Mouse (Mus musculus) CH12.LX (cell line): ENCODE data around the gene Taok2. TPM values are rescaled to one million over a fixed set of nuclear protein-coding genes. Genes with fewer than 3 reads are reported as not detected.

Source experiments
- DNase-seq: peaks from one replicate; pipeline ENCODE4 v3.0.0-alpha.2; 2013; ENCODE audit errors: extremely low read depth
- H3K27ac ChIP-seq: 2 replicates; pipeline ENCODE4 v1.5.1; 2012; ENCODE audit warnings: low read depth, mild to moderate bottlenecking, control low read depth, moderate library complexity; ENCODE audit not compliant: insufficient read depth
- H3K27me3 ChIP-seq: replicated peaks from 2 replicates; pipeline ENCODE3; 2012; ENCODE audit warnings: inconsistent platforms
- H3K36me3 ChIP-seq, 2 experiments: replicated peaks in 1 of 2; 2 replicates each; pipeline versions ENCODE3 to v1.6.1; 2012; ENCODE audit warnings: inconsistent platforms in 1 of 2, low read length in 1 of 2, mild to moderate bottlenecking in 1 of 2, mixed read lengths in 1 of 2, moderate library complexity in 1 of 2; ENCODE audit not compliant: control insufficient read depth in 1 of 2, insufficient read depth in 1 of 2
- H3K4me1 ChIP-seq, 2 experiments: 2 replicates each; pipeline ENCODE4 v1.6.1; 2012; ENCODE audit warnings: inconsistent platforms in 1 of 2, moderate library complexity in 1 of 2; ENCODE audit not compliant: insufficient read depth in 2 of 2, control insufficient read depth in 1 of 2
- H3K4me2 ChIP-seq: 2 replicates; pipeline ENCODE4 v1.6.1; 2012; ENCODE audit warnings: low read depth, mild to moderate bottlenecking, control low read depth; ENCODE audit not compliant: poor library complexity, insufficient read depth, severe bottlenecking
- H3K4me3 ChIP-seq, 3 experiments: fragments of 150-350 bp in 1 of 3; sonication (generic) in 1 of 3; replicated peaks in 1 of 3; 2 replicates each; pipeline versions ENCODE3 to v1.5.1; 2011 to 2012; ENCODE audit warnings: low read depth in 2 of 3, low read length in 2 of 3, mild to moderate bottlenecking in 2 of 3, moderate library complexity in 2 of 3, control low read depth in 1 of 3, improper control_type of control experiment in 1 of 3, inconsistent platforms in 1 of 3, mixed read lengths in 1 of 3; ENCODE audit not compliant: poor library complexity in 1 of 3
- H3K79me2 ChIP-seq: replicated peaks from 2 replicates; pipeline ENCODE4 v1.6.1; 2012; ENCODE audit warnings: mild to moderate bottlenecking, moderate library complexity; ENCODE audit not compliant: control insufficient read depth, poor library complexity, insufficient read depth, severe bottlenecking; ENCODE audit errors: extremely low read depth
- H3K9ac ChIP-seq: 2 replicates; pipeline ENCODE4 v1.6.1; 2012; ENCODE audit warnings: low read depth, mild to moderate bottlenecking, control low read depth, moderate library complexity; ENCODE audit not compliant: insufficient read depth
- H3K9me3 ChIP-seq: replicated peaks from 2 replicates; pipeline ENCODE3; 2012; ENCODE audit warnings: low read length, inconsistent platforms, mixed read lengths
- CHD1 ChIP-seq: IDR thresholded peaks from 2 replicates; pipeline ENCODE4 v1.6.1; 2012; ENCODE audit warnings: low read depth, low read length, improper control_type of control experiment, inconsistent platforms
- CTCF ChIP-seq, 2 experiments: IDR thresholded peaks in 1 of 2; conservative IDR thresholded peaks in 1 of 2; 2 replicates each; pipeline ENCODE4 v1.5.1; 2011 to 2012; ENCODE audit warnings: low read depth in 2 of 2, low read length in 2 of 2, improper control_type of control experiment in 1 of 2, inconsistent platforms in 1 of 2, mild to moderate bottlenecking in 1 of 2, moderate library complexity in 1 of 2
- E2F4 ChIP-seq: IDR thresholded peaks from 2 replicates; pipeline ENCODE4 v1.6.1; 2011; ENCODE audit warnings: low read depth, low read length, improper control_type of control experiment; ENCODE audit not compliant: insufficient replicate concordance
- EP300 ChIP-seq: IDR thresholded peaks from 2 replicates; pipeline ENCODE4 v1.6.1; 2011; ENCODE audit warnings: low read length, improper control_type of control experiment
- IRF4 ChIP-seq: IDR thresholded peaks from 2 replicates; pipeline ENCODE4 v1.6.1; 2014; ENCODE audit warnings: low read depth, mild to moderate bottlenecking, inconsistent platforms, low read length, improper control_type of control experiment
- JUN ChIP-seq: IDR thresholded peaks from 2 replicates; pipeline ENCODE4 v1.6.1; 2011; ENCODE audit warnings: low read depth, mild to moderate bottlenecking, low read length, improper control_type of control experiment, moderate library complexity; ENCODE audit not compliant: insufficient read depth
- JUND ChIP-seq: conservative IDR thresholded peaks from 2 replicates; pipeline ENCODE4 v1.6.1; 2011; ENCODE audit warnings: low read depth, low read length, improper control_type of control experiment
- KAT2A ChIP-seq: IDR thresholded peaks from 2 replicates; pipeline ENCODE4 v1.6.1; 2012; ENCODE audit warnings: low read length, improper control_type of control experiment, inconsistent platforms; ENCODE audit not compliant: insufficient replicate concordance
- MAFK ChIP-seq: IDR thresholded peaks from 2 replicates; pipeline ENCODE4 v1.6.1; 2011; ENCODE audit warnings: low read length, improper control_type of control experiment; ENCODE audit not compliant: insufficient replicate concordance
- MXI1 ChIP-seq: IDR thresholded peaks from 2 replicates; pipeline ENCODE4 v1.6.1; 2011; ENCODE audit warnings: mild to moderate bottlenecking, low read depth, low read length, improper control_type of control experiment
- MYC ChIP-seq: IDR thresholded peaks from 2 replicates; pipeline ENCODE4 v1.6.1; 2011; ENCODE audit warnings: low read depth, mild to moderate bottlenecking, improper control_type of control experiment, low read length
- NELFE ChIP-seq: IDR thresholded peaks from 2 replicates; pipeline ENCODE4 v1.6.1; 2011; ENCODE audit warnings: low read depth, low read length, improper control_type of control experiment
- PAX5 ChIP-seq: IDR thresholded peaks from 2 replicates; pipeline ENCODE4 v1.6.1; 2012; ENCODE audit warnings: low read length, inconsistent platforms, mixed read lengths
- POLR2A ChIP-seq: IDR thresholded peaks from 2 replicates; pipeline ENCODE4 v1.6.1; 2011; ENCODE audit warnings: low read depth, mild to moderate bottlenecking, improper control_type of control experiment, low read length
- POLR2AphosphoS2 ChIP-seq: IDR thresholded peaks from 2 replicates; pipeline ENCODE4 v1.6.1; 2011; ENCODE audit warnings: low read depth, low read length, improper control_type of control experiment
- RAD21 ChIP-seq: IDR thresholded peaks from 2 replicates; pipeline ENCODE4 v1.6.1; 2011; ENCODE audit warnings: low read depth, mild to moderate bottlenecking, low read length, improper control_type of control experiment, moderate library complexity
- SIN3A ChIP-seq: IDR thresholded peaks from 2 replicates; pipeline ENCODE4 v1.6.1; 2012; ENCODE audit warnings: low read length, improper control_type of control experiment, inconsistent platforms
- TBP ChIP-seq: conservative IDR thresholded peaks from 2 replicates; pipeline ENCODE4 v1.6.1; 2011; ENCODE audit warnings: low read depth, low read length, improper control_type of control experiment
- USF1 ChIP-seq: IDR thresholded peaks from 2 replicates; pipeline ENCODE4 v1.6.1; 2014; ENCODE audit warnings: low read depth, mild to moderate bottlenecking, inconsistent platforms, low read length, improper control_type of control experiment
- USF2 ChIP-seq: conservative IDR thresholded peaks from 2 replicates; pipeline ENCODE4 v1.6.1; 2011; ENCODE audit warnings: low read depth, low read length, improper control_type of control experiment
- ZNF384 ChIP-seq: IDR thresholded peaks from 2 replicates; pipeline ENCODE4 v1.6.1; 2012; ENCODE audit warnings: low read depth, low read length, improper control_type of control experiment, inconsistent platforms
- dilution Hi-C: fragments of 300-500 bp; cut with MboI; formaldehyde crosslinking; loops from 2 replicates; pipeline ENCODE4 v1.14.3; 2020; ENCODE audit warnings: low sequenced_read_pairs; ENCODE audit not compliant: extremely low pct_unique_long_range_greater_than_20kb, extremely low pct_ligation_motif_present
- in situ Hi-C: fragments of 300-500 bp; cut with MboI; formaldehyde crosslinking; loops from 3 replicates; pipeline ENCODE4 v1.14.3; 2019; ENCODE audit warnings: low sequenced_read_pairs, low pct_ligation_motif_present, low pct_unique_long_range_greater_than_20kb, mixed read lengths
- polyA plus RNA-seq: library from polyadenylated mRNA; unstranded; fragments of >175 nt; gene quantifications from 2 replicates; pipeline ENCODE4 v1.2.1, GENCODE M21; 2012; ENCODE audit warnings: low read depth; ENCODE audit not compliant: insufficient read length
- total RNA-seq, 2 experiments: library from RNA; depleted of rRNA; stranded (reverse); fragments of 300-350 nt in 1 of 2; fragments of >200 nt in 1 of 2; gene quantifications; 2 replicates each; pipeline ENCODE4 v1.2.3; 2012 to 2014

Gene Taok2
- total and polyA plus RNA-seq, 3 experiments, result 15.3 to 32.2 (median 28.5) TPM

DNA sequence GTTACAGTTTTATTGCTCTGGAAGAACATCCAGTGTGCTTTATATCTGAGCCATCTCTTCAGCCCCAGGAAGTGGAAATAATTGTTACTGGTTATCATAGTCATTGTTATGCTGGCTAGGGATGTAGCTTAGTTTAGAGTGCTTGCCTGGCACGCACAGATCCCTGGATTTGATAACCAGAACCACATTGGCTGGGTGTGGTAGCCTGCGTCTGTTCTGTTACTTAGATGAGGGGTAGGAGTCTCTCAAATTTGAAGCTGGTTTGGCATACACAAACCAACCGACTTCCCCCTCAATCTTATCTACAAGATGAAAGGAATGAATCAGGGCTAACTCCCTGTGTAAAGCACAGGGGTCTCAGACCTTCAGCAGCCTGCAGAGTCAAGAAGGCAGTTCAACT, 41.8 kb upstream of the Taok2 start:
- dilution Hi-C loops, result no loop called here
- Histone ChIP-seq H3K4me1 (peaks cover 10 to 24% of the 10 kb centered on the region in 2 experiments; a peak in 3 of 4 replicates), H3K9me3 (no peaks in the 10 kb centered on the region), H3K79me2 (peaks cover 19% of the 10 kb centered on the region), H3K36me3 (peaks cover 0 to 13% of the 10 kb centered on the region in 2 experiments), H3K27me3 (no peaks in the 10 kb centered on the region), H3K9ac (no peak overlapping the region), H3K27ac (no peak overlapping the region)
- TF ChIP-seq TBP (no peak), MAFK (no peak), ZNF384 (no peak), MYC (no peak), IRF4 (no peak), USF1 (no peak), MXI1 (no peak), SIN3A (no peak), EP300 (no peak), POLR2AphosphoS2 (no peak), CHD1 (no peak), E2F4 (no peak), RAD21 (no peak), JUND (no peak)
- TF ChIP-seq, all 38 proteins: peak for 0
- in situ Hi-C loops, result no loop called here
- no peak for DNase-seq
- Histone ChIP-seq H3K4me2 (no peak overlapping the region), H3K4me3 (no peak overlapping the region)

GRCm38 (mm10) chr7:126923999-126924398, 39.5 kb upstream of the Taok2 start:
- in situ Hi-C loops, result no loop called here
- H3K4me2 ChIP-seq, result no peak overlapping the region
- H3K27me3 ChIP-seq, result no peaks in the 10 kb centered on the region
- dilution Hi-C loops, result no loop called here
- TF ChIP-seq JUN, result no peak
- TF ChIP-seq KAT2A, result no peak
- no peak for TF ChIP-seq EP300
- TF ChIP-seq PAX5, result no peak
- no peak for TF ChIP-seq USF2
- TF ChIP-seq CTCF (conservative IDR thresholded peaks at IDR 0.05 in 1 of 2, IDR thresholded peaks at IDR 0.05 in 1 of 2; ENCODE audit: low read depth in 2 of 2, low read length in 2 of 2), result no peak
- no peak for TF ChIP-seq SIN3A
- no peak for TF ChIP-seq NELFE
- TF ChIP-seq POLR2A, result no peak
- H3K9ac ChIP-seq, result no peak overlapping the region
- H3K4me1 ChIP-seq, result peaks cover 4 to 8% of the 10 kb centered on the region in 2 experiments; a peak in 2 of 4 replicates
- no peaks in the 10 kb centered on the region for H3K36me3 ChIP-seq
- H3K4me3 ChIP-seq, result no peak overlapping the region
- no peaks in the 10 kb centered on the region for H3K9me3 ChIP-seq
- peaks cover 2% of the 10 kb centered on the region; the same call in 1 of the 2 replicates for H3K79me2 ChIP-seq
- DNase-seq, result no peak
- H3K27ac ChIP-seq, result no peak overlapping the region
